Mouse (Mus musculus) spleen, adult 2 months (tissue): ENCODE data around the gene Bcam. TPM values are rescaled to one million over a fixed set of nuclear protein-coding genes. Genes with fewer than 3 reads are reported as not detected.

Experiments
- DNase-seq, 2 experiments: peaks; one replicate each; pipeline versions ENCODE4 v3.0.0 to v3.0.0-alpha.2; 2012 to 2021; ENCODE audit warnings: low spot score in 2 of 2, low read depth in 1 of 2
- H3K27ac ChIP-seq: fragments of 200-500 bp; 2 replicates; pipeline ENCODE4 v1.5.1; 2012; ENCODE audit warnings: low read length, inconsistent platforms; ENCODE audit not compliant: insufficient read depth
- H3K27me3 ChIP-seq: fragments of 200-500 bp; 2 replicates; pipeline ENCODE4 v1.6.1; 2012; ENCODE audit warnings: mild to moderate bottlenecking, moderate library complexity, low read length, inconsistent platforms; ENCODE audit not compliant: control insufficient read depth, insufficient read depth
- H3K36me3 ChIP-seq: fragments of 200-500 bp; 2 replicates; pipeline ENCODE4 v1.6.1; 2012; ENCODE audit warnings: mild to moderate bottlenecking, low read length, inconsistent platforms; ENCODE audit not compliant: control insufficient read depth, insufficient read depth
- H3K4me1 ChIP-seq: fragments of 200-500 bp; 2 replicates; pipeline ENCODE4 v1.6.1; 2011; ENCODE audit warnings: inconsistent platforms; ENCODE audit not compliant: control insufficient read depth, insufficient read depth, insufficient read length
- H3K4me3 ChIP-seq: fragments of 200-500 bp; 2 replicates; pipeline ENCODE4 v1.5.1; 2011; ENCODE audit warnings: mild to moderate bottlenecking, inconsistent platforms; ENCODE audit not compliant: insufficient read depth, insufficient read length; ENCODE audit errors: extremely low read depth
- CTCF ChIP-seq: fragments of 200-500 bp; IDR thresholded peaks from 2 replicates; pipeline ENCODE4 v1.5.1; 2011; ENCODE audit warnings: mild to moderate bottlenecking, inconsistent platforms; ENCODE audit not compliant: insufficient read depth, insufficient read length, insufficient replicate concordance; ENCODE audit errors: extremely low read depth
- POLR2A ChIP-seq: fragments of 200-500 bp; IDR thresholded peaks from 2 replicates; pipeline ENCODE4 v1.6.1; 2011; ENCODE audit warnings: low read depth, low read length, inconsistent platforms
- WGBS: fragments of 180-500 bp; shearing (Covaris S2); methylation state at CpG from one replicate; pipeline ENCODE4 v1.1.7; 2018; 5-methylcytosine and 5-hydroxymethylcytosine counted together
- polyA plus RNA-seq: library from polyadenylated mRNA; depleted of rRNA; stranded (reverse); fragments of >200 nt; gene quantifications from 2 replicates; pipeline ENCODE4 v1.2.3, GENCODE M21; 2012

Gene Bcam
- polyA plus RNA-seq, 1 experiment = 30.1 TPM

DNA sequence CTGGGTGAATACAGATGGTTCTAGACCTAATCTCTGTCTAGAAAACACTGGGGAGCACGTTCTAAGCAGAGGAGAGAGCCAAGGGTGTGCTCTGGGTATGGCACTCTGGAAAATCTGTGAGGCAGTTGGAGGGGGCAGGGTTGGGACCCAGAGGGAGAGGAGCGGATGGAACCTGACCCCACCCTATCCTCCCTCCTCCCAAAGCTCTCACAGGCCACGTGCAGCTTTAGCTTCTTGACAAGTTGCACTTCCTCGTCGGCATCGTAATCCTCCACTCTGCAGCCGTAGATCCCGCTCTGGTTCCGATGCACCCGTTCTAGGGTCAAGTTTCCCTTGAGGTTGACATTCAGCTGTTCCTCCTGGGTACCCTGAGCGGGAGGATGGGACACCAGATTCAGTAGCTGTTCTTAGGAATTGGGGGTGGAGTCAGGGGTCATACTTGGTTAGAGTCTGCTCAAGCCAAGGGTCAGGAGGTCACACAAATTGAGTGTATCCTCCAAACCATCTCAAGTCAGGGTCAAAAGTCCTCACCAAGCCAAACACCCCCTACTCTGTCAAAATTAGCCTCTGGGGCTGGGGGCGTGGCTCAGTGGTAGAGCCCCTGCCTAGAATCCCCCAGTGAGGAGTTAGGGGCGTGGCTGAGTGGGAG lies 6.9 kb downstream of the Bcam start:
- no peak overlapping the region for H3K4me3 ChIP-seq
- H3K27ac ChIP-seq = no peak overlapping the region
- no peaks in the 10 kb centered on the region for H3K4me1 ChIP-seq
- 0 out of 2 replicates have a peak, but pooled peaks cover 2% of the 10 kb centered on the region for H3K27me3 ChIP-seq
- no peak for DNase-seq
- WGBS = 85% methylated on average over 13 of the region's 13 CpGs
- no peaks in the 10 kb centered on the region for H3K36me3 ChIP-seq
- TF ChIP-seq CTCF (no peak), POLR2A (no peak)

DNA sequence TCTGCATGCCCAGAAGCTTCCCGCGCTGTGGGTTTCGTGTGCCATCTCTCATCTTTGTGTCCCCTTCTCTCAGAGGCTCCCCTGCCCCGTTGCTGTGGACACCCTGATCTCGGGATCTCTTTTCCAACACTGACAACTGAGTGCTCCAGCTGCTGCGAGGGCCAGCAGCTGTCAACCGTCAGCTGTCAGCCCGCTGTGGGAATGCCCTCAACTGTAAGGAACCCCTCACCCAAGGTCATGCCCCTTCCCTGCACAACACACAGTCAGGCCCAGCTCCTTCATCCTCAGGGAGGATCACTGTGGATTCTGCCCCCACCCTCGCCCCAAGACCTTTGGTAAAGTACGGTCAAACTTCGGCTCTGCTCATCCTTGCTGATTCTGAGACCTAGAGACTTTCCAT lies 8.5 kb downstream of the Bcam start:
- TF ChIP-seq POLR2A (no peak), CTCF (no peak)
- Histone ChIP-seq H3K4me3 (no peak overlapping the region), H3K36me3 (no peaks in the 10 kb centered on the region), H3K27ac (no peak overlapping the region), H3K4me1 (no peaks in the 10 kb centered on the region), H3K27me3 (no peaks in the 10 kb centered on the region)
- WGBS = 93% methylated on average over 11 of the region's 11 CpGs
- DNase-seq = no peak

DNA sequence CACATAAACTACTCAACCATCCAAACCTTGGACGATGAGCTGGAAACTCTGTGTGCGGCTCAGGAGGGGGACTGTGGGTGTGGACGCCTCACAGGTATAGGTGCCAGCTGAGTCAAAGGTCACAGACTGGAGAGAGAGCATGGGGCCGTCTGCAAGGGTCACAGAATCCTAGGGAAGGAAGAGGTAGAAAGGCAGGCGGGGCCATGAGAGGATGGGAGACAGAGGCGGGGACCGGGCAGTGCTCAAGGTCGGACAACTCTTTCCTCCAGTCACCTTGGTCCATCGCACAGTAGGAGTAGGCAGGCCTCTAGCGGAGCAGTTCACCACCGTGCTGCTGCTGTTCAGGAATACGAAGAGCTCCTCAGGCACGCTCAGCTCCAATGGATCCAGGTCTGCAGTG lies 10.8 kb downstream of the Bcam start:
- Histone ChIP-seq H3K36me3 (no peaks in the 10 kb centered on the region), H3K27ac (no peak overlapping the region), H3K4me3 (no peak overlapping the region), H3K27me3 (no peaks in the 10 kb centered on the region), H3K4me1 (no peaks in the 10 kb centered on the region)
- DNase-seq = no peak
- no peak for TF ChIP-seq POLR2A
- no peak for TF ChIP-seq CTCF
- 82% methylated on average over 13 of the region's 13 CpGs for WGBS

DNA sequence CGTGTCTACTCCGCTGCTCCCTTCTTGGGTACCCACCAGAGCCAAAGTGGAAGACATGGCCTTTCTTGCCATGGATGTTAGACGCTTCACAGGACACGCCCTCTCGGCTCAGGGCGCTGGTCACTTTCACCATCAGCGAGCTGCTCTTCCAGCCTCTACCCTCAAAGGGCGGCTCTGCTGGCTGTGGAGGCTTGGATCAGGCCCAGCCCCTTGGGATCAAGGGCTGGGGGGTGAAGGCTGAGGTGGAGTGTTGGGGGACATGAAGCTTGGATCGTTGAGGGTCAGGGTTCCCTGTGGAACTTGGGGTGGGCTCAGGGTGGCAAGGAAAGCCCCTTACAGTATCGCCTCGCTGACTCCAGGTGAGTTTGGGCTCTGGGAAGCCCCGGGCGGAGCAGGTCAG lies 12.2 kb downstream of the Bcam start:
- TF ChIP-seq POLR2A (no peak), CTCF (no peak)
- no peak overlapping the region for H3K4me3 ChIP-seq
- no peak for DNase-seq
- no peaks in the 10 kb centered on the region for H3K4me1 ChIP-seq
- no peaks in the 10 kb centered on the region for H3K27me3 ChIP-seq
- no peaks in the 10 kb centered on the region for H3K36me3 ChIP-seq
- 93% methylated on average over 13 of the region's 13 CpGs for WGBS
- no peak overlapping the region for H3K27ac ChIP-seq

DNA sequence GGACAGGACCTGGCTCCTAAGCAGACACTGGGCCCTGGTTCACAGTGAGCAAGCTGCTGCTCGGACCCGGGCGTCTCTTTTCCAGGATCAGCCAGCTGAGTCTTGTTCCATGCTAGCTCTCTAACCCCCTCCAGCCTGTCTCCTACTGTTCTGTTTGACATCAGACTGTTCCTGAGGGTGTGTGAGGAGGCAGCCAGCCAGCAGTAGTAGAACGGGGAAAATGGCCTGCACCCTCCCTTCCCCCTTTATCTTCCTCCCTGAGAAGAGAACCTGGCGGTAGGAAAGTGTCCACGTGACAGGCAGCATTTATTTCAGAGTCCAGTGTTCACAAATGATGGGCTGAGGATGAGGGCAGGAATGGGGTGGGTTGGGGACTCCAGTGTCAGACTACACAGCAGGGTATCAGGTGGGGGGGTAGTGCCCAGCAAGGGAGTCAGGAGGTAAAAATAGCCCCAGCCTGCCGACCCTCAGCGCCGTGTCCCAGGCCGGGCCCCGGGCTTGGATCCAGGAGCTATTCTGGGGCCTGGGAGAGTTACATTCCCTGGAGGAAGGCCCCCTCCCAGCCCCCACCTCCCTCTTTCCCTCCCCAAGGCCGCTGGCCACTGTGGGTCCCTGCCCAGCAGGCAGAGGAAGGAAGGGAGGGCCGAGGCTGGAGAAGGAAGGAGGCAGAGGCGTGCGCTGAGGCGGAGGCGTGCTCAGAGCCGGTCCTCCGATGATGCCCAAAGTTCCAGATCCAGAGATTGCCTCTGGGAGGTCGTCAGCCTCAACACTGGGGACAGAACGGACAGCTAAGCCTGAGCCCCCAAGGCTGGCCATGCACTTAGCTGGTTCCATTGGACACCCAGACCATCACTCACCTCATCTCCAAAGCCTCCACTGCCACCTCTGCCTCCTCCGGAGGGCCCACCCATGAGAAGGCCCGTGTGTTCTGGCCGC lies 14.7 kb downstream of the Bcam start:
- 34% methylated on average over 24 of the region's 24 CpGs for WGBS
- Histone ChIP-seq H3K4me1 (no peaks in the 10 kb centered on the region), H3K36me3 (no peaks in the 10 kb centered on the region), H3K27me3 (no peaks in the 10 kb centered on the region), H3K27ac (peak overlapping the region; percentile 40), H3K4me3 (no peak overlapping the region)
- TF ChIP-seq CTCF (no peak), POLR2A (no peak)
- no peak for DNase-seq

DNA sequence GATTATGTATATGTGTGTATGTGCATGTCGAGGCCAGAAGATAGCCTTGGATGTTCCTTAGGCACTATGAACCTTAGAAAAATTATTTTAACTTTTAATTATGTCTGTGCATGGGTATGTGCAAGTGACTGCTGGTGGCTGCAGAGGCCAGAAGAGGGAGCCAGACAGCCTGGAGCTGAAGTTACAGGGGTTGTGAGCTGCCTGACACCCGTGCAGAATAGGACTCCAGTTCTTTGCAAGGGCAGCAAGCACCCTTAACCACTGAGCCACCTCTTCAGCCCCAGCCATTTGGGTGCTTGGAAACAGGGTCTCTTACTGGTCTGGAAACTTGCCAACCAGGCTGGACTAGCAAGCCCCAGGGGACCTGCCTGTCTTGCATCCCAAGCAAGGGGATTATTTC lies 15.8 kb downstream of the Bcam start:
- Histone ChIP-seq H3K4me3 (no peak overlapping the region), H3K4me1 (no peaks in the 10 kb centered on the region), H3K27me3 (no peaks in the 10 kb centered on the region), H3K27ac (no peak overlapping the region), H3K36me3 (no peaks in the 10 kb centered on the region)
- no peak for DNase-seq
- 93% methylated on average over 2 of the region's 2 CpGs for WGBS
- TF ChIP-seq CTCF (no peak), POLR2A (no peak)

DNA sequence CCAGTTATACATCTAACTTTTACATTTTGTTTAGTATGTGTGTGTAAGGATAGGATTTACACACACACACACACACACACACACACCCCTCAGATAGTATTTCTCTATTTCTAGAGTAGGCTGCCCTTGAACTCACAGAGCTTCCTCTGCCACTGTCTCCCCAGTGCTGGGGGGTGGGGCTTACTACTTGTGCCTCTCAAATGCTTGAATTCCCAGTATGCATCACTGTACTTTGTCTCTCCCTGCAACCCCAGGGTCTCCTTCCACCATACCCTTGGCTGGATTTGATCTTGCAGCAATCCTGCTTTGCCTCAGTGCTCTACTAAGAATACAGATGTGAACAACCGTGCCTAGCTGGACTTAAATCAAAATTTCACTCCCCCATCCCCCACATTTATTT lies 16.8 kb downstream of the Bcam start:
- Histone ChIP-seq H3K27me3 (peaks cover 4% of the 10 kb centered on the region), H3K36me3 (no peaks in the 10 kb centered on the region), H3K4me1 (no peaks in the 10 kb centered on the region), H3K27ac (no peak overlapping the region), H3K4me3 (no peak overlapping the region)
- no peak for DNase-seq
- WGBS = 58% methylated on average over 1 of the region's 1 CpGs
- no peak for TF ChIP-seq POLR2A
- no peak for TF ChIP-seq CTCF
